Mouse (Mus musculus): ENCODE results near the gene Tspan5.

GRCm38 (mm10) chr3:138849755-138850301 is 107.8 kb downstream of the Tspan5 start:
- TF ChIP-seq POLR2A (IDR thresholded peaks at IDR 0.05; ENCODE audit: low read depth, low read length): no peak
- TF ChIP-seq CTCF (IDR thresholded peaks at IDR 0.05; ENCODE audit: extremely low read depth, insufficient read length, insufficient replicate concordance, low read depth, low read length): no peak
